In genomic region chr4:58693018-58693417, GRCm38 (mm10) we compare ENCODE assay signal across 25 mouse cellular contexts.
"Had no signal": no experiment of that assay in that cellular context is flagged by ENCODE, and none has a peak within 500 bp of the region (broad histone marks: within the 10 kb centered on the region; RNA-seq: fewer than 3 reads in every experiment).

No protein-coding gene starts in this region.

- H3K9ac ChIP-seq: forebrain, postnatal 0 days; heart, embryonic 13.5 days; heart, embryonic 15.5 days; hindbrain, embryonic 13.5 days; hindbrain, embryonic 15.5 days; kidney, embryonic 15.5 days; limb, embryonic 13.5 days had no signal

- H3K36me3 ChIP-seq: heart, embryonic 13.5 days; heart, embryonic 15.5 days; hindbrain, embryonic 13.5 days; hindbrain, embryonic 15.5 days; kidney, embryonic 15.5 days; limb, embryonic 13.5 days had no signal

- DNase-seq: forebrain, postnatal 0 days; gastrocnemius, postnatal 14 days; gastrocnemius, postnatal 36 days; heart, adult 11 months; heart, adult 2 months; heart, postnatal 14 days; heart, postnatal 36 days; kidney, adult 11 months; kidney, adult 2 months; kidney, adult 9 months; kidney, postnatal 14 days; kidney, postnatal 36 days; layer of hippocampus, adult 9-11 months; layer of hippocampus, postnatal 36 days; left cerebral cortex, postnatal 4 days had no signal

- H3K27me3 ChIP-seq: heart, embryonic 13.5 days; heart, embryonic 15.5 days; hindbrain, embryonic 13.5 days; hindbrain, embryonic 15.5 days; kidney, embryonic 15.5 days; limb, embryonic 13.5 days had no signal

- ATAC-seq: forebrain, postnatal 0 days; hindbrain, postnatal 0 days; intestine, embryonic 16.5 days had no signal

- H3K9me3 ChIP-seq: heart, embryonic 13.5 days; heart, embryonic 15.5 days; hindbrain, embryonic 13.5 days; hindbrain, embryonic 15.5 days; kidney, embryonic 15.5 days; limb, embryonic 13.5 days had no signal

- H3K4me1 ChIP-seq: heart, embryonic 13.5 days; heart, embryonic 15.5 days; hindbrain, embryonic 13.5 days; hindbrain, embryonic 15.5 days; kidney, embryonic 15.5 days; limb, embryonic 13.5 days had no signal

- H3K27ac ChIP-seq: heart, adult 2 months; heart, embryonic 13.5 days; heart, embryonic 15.5 days; hindbrain, embryonic 13.5 days; hindbrain, embryonic 15.5 days; hindbrain, postnatal 0 days; kidney, embryonic 15.5 days; kidney, postnatal 0 days; limb, embryonic 13.5 days had no signal

- H3K4me2 ChIP-seq: heart, embryonic 11.5 days; heart, embryonic 13.5 days; heart, embryonic 15.5 days; hindbrain, embryonic 13.5 days; hindbrain, embryonic 15.5 days; kidney, embryonic 15.5 days; limb, embryonic 13.5 days had no signal

- H3K4me3 ChIP-seq: heart, adult 2 months; heart, embryonic 13.5 days; heart, embryonic 15.5 days; hindbrain, embryonic 13.5 days; hindbrain, embryonic 15.5 days; kidney, embryonic 15.5 days; limb, embryonic 13.5 days had no signal
